Mouse (Mus musculus) bone marrow, adult 2 months (tissue): ENCODE measurements around the gene Dnah5. TPM values are rescaled to one million over a fixed set of nuclear protein-coding genes. Genes with fewer than 3 reads are reported as not detected.

ENCODE experiments used
- H3K27ac ChIP-seq: fragments of 200-500 bp; 2 replicates; pipeline ENCODE4 v1.5.1; 2012; ENCODE audit warnings: low read depth, mild to moderate bottlenecking, control low read depth, inconsistent platforms, low read length; ENCODE audit not compliant: control insufficient read depth, poor library complexity, insufficient read depth
- H3K4me1 ChIP-seq: fragments of 200-500 bp; 2 replicates; pipeline ENCODE4 v1.6.1; 2011; ENCODE audit warnings: low read length; ENCODE audit not compliant: control insufficient read depth, insufficient read depth
- H3K4me3 ChIP-seq: fragments of 200-500 bp; replicated peaks from 2 replicates; pipeline ENCODE3; 2011; ENCODE audit warnings: mild to moderate bottlenecking, low read depth, low read length, control low read depth; ENCODE audit not compliant: control insufficient read depth
- CTCF ChIP-seq: fragments of 200-500 bp; IDR thresholded peaks from 2 replicates; pipeline ENCODE4 v1.5.1; 2011; ENCODE audit warnings: low read length, control low read depth; ENCODE audit not compliant: control insufficient read depth, insufficient read depth
- POLR2A ChIP-seq: fragments of 200-500 bp; IDR thresholded peaks from 2 replicates; pipeline ENCODE4 v1.6.1; 2011; ENCODE audit warnings: low read depth, mild to moderate bottlenecking, control low read depth, low read length, borderline replicate concordance; ENCODE audit not compliant: control insufficient read depth
- WGBS: fragments of 180-500 bp; shearing (Covaris S2); methylation state at CpG from one replicate; pipeline ENCODE4 v1.1.7; 2018; 5-methylcytosine and 5-hydroxymethylcytosine counted together
- polyA plus RNA-seq: library from polyadenylated mRNA; stranded (reverse); fragments of >200 nt; gene quantifications from 2 replicates; pipeline ENCODE4 v1.2.4, GENCODE M21; 2011; ENCODE audit warnings: low replicate concordance; ENCODE audit not compliant: missing spikeins, insufficient read depth, insufficient read length

Dnah5 gene
- polyA plus RNA-seq, 1 experiment = 0.35 TPM

DNA sequence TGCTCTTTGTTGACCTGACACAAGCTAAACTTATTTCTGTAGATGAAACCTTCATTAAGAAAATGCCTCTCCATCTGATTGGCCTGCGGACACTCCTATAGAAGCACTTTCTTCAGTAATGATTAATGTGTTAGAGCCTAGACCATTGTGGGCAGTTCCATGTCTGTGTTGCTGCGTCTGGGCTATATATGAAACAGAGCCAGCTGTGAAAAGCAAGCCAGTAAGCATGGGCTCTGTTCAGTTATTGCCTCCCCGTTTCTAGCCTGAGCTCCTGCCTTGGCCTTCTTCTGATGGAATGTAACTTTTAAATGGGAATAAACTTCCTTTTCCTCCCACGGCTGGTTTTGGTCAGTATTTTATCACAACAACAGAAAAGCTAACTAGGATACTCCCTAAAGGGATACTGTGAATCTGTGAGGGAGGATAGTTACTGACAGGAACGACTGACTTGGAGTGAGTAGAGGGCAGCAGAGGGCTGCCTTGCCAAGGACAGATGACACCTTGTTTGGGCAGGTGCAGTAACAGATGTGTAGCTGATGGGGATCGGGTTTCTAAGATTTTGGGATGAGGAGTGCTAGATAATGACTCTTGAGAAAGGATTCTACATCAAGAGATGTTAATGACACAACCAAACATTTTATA, 270.3 kb downstream of the Dnah5 start:
- TF ChIP-seq CTCF (no peak), POLR2A (no peak)
- no peak overlapping the region for H3K4me3 ChIP-seq
- 64% methylated on average over 6 of the region's 6 CpGs for WGBS
- no peaks in the 10 kb centered on the region for H3K4me1 ChIP-seq
- H3K27ac ChIP-seq = no peak overlapping the region

DNA sequence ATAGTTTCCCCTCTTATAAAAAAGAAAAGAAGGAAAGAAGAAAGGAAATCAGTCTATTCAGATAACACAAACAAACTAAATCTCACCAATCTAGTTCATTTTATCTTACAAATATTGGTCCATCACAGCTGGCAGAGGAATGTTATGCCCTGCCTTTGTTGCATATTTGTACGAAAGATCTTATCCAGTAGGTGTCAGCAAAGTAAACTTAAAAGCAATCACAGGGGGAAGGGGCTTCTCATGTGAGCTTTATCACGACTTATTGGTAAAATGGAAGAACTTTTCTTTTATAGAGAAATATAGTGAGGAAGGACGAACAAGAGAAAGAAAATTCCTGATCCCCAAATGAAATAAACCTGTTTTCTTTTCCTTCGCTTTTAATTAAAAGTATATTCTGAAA, 299.3 kb downstream of the Dnah5 start:
- TF ChIP-seq CTCF (no peak), POLR2A (no peak)
- 54% methylated on average over 4 of the region's 4 CpGs for WGBS
- no peaks in the 10 kb centered on the region for H3K4me1 ChIP-seq
- no peak overlapping the region for H3K27ac ChIP-seq
- H3K4me3 ChIP-seq = no peak overlapping the region

DNA sequence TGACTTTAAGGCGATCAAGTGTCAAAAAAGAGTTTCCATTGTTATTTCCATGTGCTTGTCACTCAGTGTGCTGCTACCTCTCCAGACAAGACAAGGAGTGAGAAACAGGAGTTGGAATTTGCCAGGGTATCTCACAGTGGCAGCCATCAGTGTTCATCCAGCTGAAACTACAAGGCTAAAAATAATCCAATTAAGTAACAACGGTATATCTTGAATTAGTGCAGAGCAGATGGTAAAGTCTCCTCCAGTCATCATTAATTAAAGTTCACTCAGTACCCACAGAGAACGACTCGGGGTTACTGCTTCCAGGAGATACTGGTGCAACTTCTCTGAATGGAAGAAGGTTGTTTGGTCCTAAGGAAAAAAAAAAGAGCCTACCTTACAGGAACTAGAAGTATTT, 311.6 kb downstream of the Dnah5 start:
- 71% methylated on average over 4 of the region's 4 CpGs for WGBS
- TF ChIP-seq POLR2A = no peak
- no peaks in the 10 kb centered on the region for H3K4me1 ChIP-seq

More for the DNA sequence above, 311.6 kb downstream of the Dnah5 start:
- H3K27ac ChIP-seq = no peak overlapping the region
- H3K4me3 ChIP-seq = no peak overlapping the region

Other genes starting within 250 kb of the Dnah5 start
- gene Trio, start 177.9 kb upstream of the Dnah5 start, polyA plus RNA-seq = 23.9 and 24.7 TPM in 2 replicates